Mouse (Mus musculus) adrenal gland, adult (tissue): Measurements from ENCODE around the gene Zfp574.

Experiments
- DNase-seq, 2 experiments: peaks; one replicate each; pipeline ENCODE4 v3.0.0; 2022 to 2023; ENCODE audit warnings: low spot score in 1 of 2; ENCODE audit not compliant: inconsistent age in 2 of 2

Gene Zfp574

GRCm38 (mm10) chr7:25110336-25110735 is 38.0 kb downstream of the Zfp574 start:
- DNase-seq: no peak

DNA sequence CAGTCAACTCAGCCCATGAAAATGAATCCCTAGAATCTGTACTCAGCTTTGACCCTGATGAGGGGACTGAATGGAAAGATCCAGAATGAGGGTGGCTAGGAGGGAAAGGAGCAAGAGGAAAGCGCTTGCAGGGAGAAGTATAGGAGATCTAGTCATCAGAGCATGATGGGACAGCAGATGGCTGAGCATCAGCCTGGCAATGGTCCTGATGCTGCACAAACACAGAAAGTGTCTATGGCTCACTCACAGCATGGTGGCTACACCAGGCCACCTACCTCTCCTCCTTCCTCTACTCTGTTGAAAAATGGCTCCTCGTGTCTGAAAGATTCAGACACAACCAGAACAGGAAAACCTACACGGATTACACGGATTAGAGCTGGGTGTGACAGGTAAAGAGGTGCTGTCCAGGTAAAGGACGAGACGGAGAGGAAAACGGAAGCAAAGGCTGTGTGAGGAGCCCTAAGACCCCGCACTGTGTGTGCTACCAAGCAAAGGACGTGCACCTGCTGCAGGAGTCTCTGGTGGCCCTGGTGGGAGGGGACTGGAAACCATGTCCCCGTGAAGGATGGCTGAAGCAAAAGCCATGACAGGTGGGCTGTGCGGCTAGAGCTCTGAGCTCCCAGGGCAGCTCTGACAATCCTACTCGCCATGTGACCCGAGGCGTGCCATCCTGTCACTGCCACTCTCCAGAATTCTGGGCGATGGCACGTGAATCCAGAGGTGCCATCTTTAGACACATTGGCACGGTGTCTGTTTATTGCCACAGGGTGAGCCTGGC is 40.0 kb downstream of the Zfp574 start:
- no peak for DNase-seq

GRCm38 (mm10) chr7:25112956-25113603 is 40.7 kb downstream of the Zfp574 start:
- DNase-seq: no peak

- DNase-seq: peak; percentile 45 to 56
Measured at GRCm38 (mm10) chr7:25120061-25120834, 47.9 kb downstream of the Zfp574 start.

GRCm38 (mm10) chr7:25121240-25121786 is 48.9 kb downstream of the Zfp574 start:
- DNase-seq: no peak

GRCm38 (mm10) chr7:25125716-25126281 is 53.4 kb downstream of the Zfp574 start:
- DNase-seq: no peak

DNA sequence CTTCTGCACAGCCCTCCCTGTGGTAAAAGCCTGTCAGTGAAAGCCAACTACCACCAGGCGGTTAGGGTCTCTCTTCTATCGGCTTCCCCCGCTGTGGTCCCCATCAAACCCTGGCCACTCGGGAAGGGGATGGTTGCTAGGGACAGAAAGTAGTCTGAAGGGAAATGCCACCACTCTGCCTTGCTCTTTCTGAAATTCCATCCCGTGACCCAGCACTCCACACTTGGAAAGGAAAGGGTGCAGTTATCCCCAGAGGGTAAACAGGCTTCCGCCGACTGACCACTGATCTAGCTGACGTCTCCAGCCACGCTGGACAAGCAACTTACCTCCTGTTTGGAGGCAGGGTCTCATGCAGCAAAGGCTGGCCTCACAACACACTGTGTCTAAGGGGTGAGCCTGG is 55.6 kb downstream of the Zfp574 start:
- DNase-seq: no peak

DNA sequence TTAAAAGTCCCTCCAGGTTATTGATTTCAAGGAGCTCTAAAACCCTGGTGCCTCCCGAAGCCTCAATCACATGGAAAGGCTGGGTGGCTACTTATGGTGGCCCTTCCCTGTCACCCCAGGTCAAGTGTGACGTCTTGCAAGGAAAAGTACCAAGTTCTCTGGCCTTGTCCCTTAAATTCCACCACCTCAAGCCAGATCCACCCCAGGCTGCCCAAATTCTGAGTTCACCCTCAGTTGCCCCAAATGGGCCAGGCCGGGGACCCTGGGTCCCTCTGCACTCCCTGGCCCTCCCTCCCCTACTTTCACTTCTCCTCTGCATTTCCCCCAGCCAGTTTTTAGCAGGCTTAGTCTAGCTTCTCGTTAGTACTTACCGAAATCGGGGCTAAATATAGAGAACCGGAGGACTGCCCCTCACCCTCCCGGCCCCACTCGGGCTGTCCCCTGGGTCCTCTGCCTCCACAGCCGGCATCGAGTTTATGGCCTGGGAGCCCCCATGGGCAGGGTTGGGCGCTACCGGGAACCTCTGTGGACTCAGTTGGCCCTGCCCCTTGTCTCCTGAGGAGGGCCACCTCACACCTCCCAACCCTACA is 57.1 kb downstream of the Zfp574 start:
- no peak for DNase-seq

DNA sequence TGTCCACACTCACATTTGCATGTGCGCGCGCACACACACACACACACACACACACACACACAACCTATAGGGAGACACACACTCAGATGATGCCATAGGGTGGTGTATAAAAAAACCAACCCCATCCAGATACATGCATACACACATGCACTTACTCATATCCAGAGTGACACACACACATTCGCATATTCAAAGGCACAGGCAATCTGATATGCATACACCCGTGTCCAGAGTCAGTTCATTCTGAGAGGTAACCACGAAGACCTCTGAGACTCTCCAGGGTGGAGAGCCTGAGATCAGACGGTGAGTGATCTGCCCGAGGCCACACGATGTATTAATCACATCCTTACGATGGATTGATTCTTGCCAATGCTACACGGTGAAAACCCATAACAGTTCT is 58.2 kb downstream of the Zfp574 start:
- DNase-seq: no peak

DNA sequence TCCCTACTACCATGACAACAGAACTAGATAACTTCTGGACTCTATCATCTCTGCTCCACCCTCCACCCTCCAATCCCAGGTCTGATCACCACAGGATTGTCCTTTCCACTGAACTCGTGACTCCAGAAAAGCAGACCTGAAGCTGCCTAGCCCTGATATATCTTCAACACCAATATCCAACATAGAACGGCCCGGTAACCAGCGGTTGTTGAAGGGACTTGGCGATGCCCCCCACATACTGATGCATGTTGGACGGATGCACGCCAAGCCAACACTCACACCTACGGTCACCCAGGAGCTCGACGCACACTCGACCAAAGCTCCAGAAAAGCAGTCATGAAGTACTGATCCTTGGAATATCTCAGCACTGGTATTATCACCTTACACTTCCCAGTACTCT is 58.9 kb downstream of the Zfp574 start:
- no peak for DNase-seq

DNA sequence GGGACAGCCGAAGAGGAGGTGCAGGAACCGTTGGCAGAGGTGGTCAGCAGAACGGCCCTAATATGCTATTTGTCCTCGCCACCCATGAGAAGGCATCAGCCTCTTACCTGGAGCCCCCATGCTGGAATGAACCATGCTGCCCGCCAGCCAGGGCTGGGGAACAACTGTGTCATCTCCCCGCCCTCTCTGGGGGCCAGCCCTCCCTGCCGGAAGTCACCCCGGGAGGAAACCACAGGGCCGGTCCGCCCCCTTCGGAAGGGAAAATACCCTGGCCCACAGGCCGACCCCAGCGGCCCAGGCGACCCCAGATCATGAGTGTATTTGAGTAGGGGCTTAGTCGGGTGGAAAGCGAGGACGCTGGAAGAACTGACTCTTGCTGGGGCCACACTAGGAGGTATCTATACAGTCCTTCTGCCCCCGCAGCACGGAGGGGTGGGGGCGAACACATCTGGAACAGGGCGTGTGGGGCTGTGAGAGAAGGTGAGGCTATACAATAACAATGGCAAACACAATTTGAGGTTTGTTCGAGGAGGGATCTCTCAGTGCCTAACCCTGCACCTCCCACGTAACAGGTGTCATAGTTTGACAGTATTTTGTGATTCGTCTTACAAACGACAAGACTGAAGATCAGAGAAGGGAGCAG is 60.1 kb downstream of the Zfp574 start:
- DNase-seq: peak in 1 of 2 experiments; percentile 25
